Mouse (Mus musculus) bone marrow macrophage, adult 2 months (primary cell): ENCODE results near the gene Lsm3.

Source experiments
- CTCF ChIP-seq: IDR thresholded peaks from 2 replicates; pipeline ENCODE4 v1.5.1; 2012; ENCODE audit warnings: low read depth, mild to moderate bottlenecking, low read length, moderate library complexity
- POLR2A ChIP-seq: IDR thresholded peaks from 2 replicates; pipeline ENCODE4 v1.6.1; 2012; ENCODE audit warnings: mild to moderate bottlenecking, low read depth, low read length, borderline replicate concordance

GRCm38 (mm10) chr6:91563031-91563430 is 47.3 kb downstream of the Lsm3 start:
- TF ChIP-seq POLR2A = no peak
- no peak for TF ChIP-seq CTCF
